Mouse (Mus musculus) midbrain, embryonic 10.5 days (tissue): ENCODE results near the gene C9orf72. TPM values are rescaled to one million over a fixed set of nuclear protein-coding genes. Genes with fewer than 3 reads are reported as not detected.
"Not testable (repeated sequence)": the region's sequence is repeated elsewhere in the genome, so short reads cannot be mapped to it uniquely, and the experiment has no call there.

Experiments used
- DNase-seq: peaks from one replicate; pipeline ENCODE4 v3.0.0-alpha.2; 2017; ENCODE audit warnings: low spot score
- H3K27ac ChIP-seq: fragments of 300-500 bp; sonication (generic); replicated peaks from 2 replicates; pipeline ENCODE4 v1.5.1; 2016; ENCODE audit warnings: mild to moderate bottlenecking
- H3K27me3 ChIP-seq: fragments of 300-500 bp; sonication (generic); 2 replicates; pipeline ENCODE4 v1.6.1; 2016; ENCODE audit warnings: low read depth, mild to moderate bottlenecking; ENCODE audit not compliant: poor library complexity, severe bottlenecking
- H3K36me3 ChIP-seq: fragments of 300-500 bp; sonication (generic); 2 replicates; pipeline ENCODE4 v1.6.1; 2016; ENCODE audit warnings: mild to moderate bottlenecking, moderate library complexity
- H3K4me1 ChIP-seq: fragments of 300-500 bp; sonication (generic); 2 replicates; pipeline ENCODE4 v1.6.1; 2016
- H3K4me3 ChIP-seq: fragments of 300-500 bp; sonication (generic); 2 replicates; pipeline ENCODE4 v1.5.1; 2016; ENCODE audit warnings: mild to moderate bottlenecking, moderate library complexity
- H3K9me3 ChIP-seq: fragments of 300-500 bp; sonication (generic); replicated peaks from 2 replicates; pipeline ENCODE4 v1.6.1; 2016; ENCODE audit warnings: mild to moderate bottlenecking
- WGBS: fragments of 180-500 bp; shearing (Covaris S2); methylation state at CpG from one replicate; pipeline ENCODE4 v1.1.7; 2016; 5-methylcytosine and 5-hydroxymethylcytosine counted together
- polyA plus RNA-seq: library from polyadenylated mRNA; unstranded; fragments of >200 nt; fragmentation: Nextera tagmentation; extraction: Ambion mirVana; gene quantifications from 2 replicates; pipeline ENCODE4 v1.2.1, GENCODE M21; 2016

The C9orf72 gene
- 19.5 and 22.6 TPM in 2 replicates for polyA plus RNA-seq

- Histone ChIP-seq H3K27me3 (peaks cover 8% of the 10 kb centered on the region; the same call in 1 of the 2 replicates), H3K9me3 (no peaks in the 10 kb centered on the region), H3K36me3 (no peaks in the 10 kb centered on the region), H3K4me1 (peaks cover 17% of the 10 kb centered on the region), H3K4me3 (peak within 1 kb of the TSS; percentile 95), H3K27ac (peak within 1 kb of the TSS; percentile 88)
- under 1% methylated on average over 51 of the region's 51 CpGs for WGBS
- DNase-seq: peak; percentile 93
Observed at GRCm38 (mm10) chr4:35225734-35226495, at the start of gene C9orf72. C9orf72 (minus strand) TSS chr4:35226175.

- no peak overlapping the region for H3K27ac ChIP-seq
- H3K36me3 ChIP-seq: no peaks in the 10 kb centered on the region
- 85% methylated on average over 9 of the region's 9 CpGs for WGBS
- H3K4me1 ChIP-seq: peaks cover 4% of the 10 kb centered on the region; the same call in 1 of the 2 replicates
- no peaks in the 10 kb centered on the region for H3K9me3 ChIP-seq
- H3K27me3 ChIP-seq: no peaks in the 10 kb centered on the region
- DNase-seq: no peak
- no peak overlapping the region for H3K4me3 ChIP-seq
Observed at GRCm38 (mm10) chr4:35259006-35259405, 33.0 kb upstream of the C9orf72 start.

- WGBS: 76% methylated on average over 1 of the region's 1 CpGs
- H3K27me3 ChIP-seq: no peaks in the 10 kb centered on the region
- H3K36me3 ChIP-seq: no peaks in the 10 kb centered on the region
Observed at GRCm38 (mm10) chr4:35244023-35244422, 18.0 kb upstream of the C9orf72 start.

GRCm38 (mm10) chr4:35241735-35242134 lies 15.8 kb upstream of the C9orf72 start:
- DNase-seq: no peak
- H3K9me3 ChIP-seq: no peaks in the 10 kb centered on the region
- H3K4me1 ChIP-seq: no peaks in the 10 kb centered on the region
- no peak overlapping the region for H3K4me3 ChIP-seq
- no peaks in the 10 kb centered on the region for H3K27me3 ChIP-seq
- no peaks in the 10 kb centered on the region for H3K36me3 ChIP-seq
- H3K27ac ChIP-seq: no peak overlapping the region
- 93% methylated on average over 2 of the region's 2 CpGs for WGBS

More at GRCm38 (mm10) chr4:35244023-35244422, 18.0 kb upstream of the C9orf72 start:
- no peak overlapping the region for H3K27ac ChIP-seq
- no peaks in the 10 kb centered on the region for H3K4me1 ChIP-seq
- no peak overlapping the region for H3K4me3 ChIP-seq
- H3K9me3 ChIP-seq: no peaks in the 10 kb centered on the region
- no peak for DNase-seq

GRCm38 (mm10) chr4:35238696-35239095 lies 12.7 kb upstream of the C9orf72 start:
- Histone ChIP-seq H3K4me3 (no peak overlapping the region), H3K9me3 (no peaks in the 10 kb centered on the region), H3K27ac (no peak overlapping the region), H3K4me1 (no peaks in the 10 kb centered on the region), H3K27me3 (no peaks in the 10 kb centered on the region), H3K36me3 (no peaks in the 10 kb centered on the region)
- no peak for DNase-seq
- WGBS: 88% methylated on average over 4 of the region's 4 CpGs

GRCm38 (mm10) chr4:35238240-35238639 lies 12.3 kb upstream of the C9orf72 start:
- not testable (repeated sequence) for H3K36me3 ChIP-seq, H3K27me3 ChIP-seq, H3K4me3 ChIP-seq, H3K9me3 ChIP-seq, H3K4me1 ChIP-seq, H3K27ac ChIP-seq, DNase-seq
- 90% methylated on average over 3 of the region's 3 CpGs for WGBS

- 87% methylated on average over 2 of the region's 2 CpGs for WGBS
- no peaks in the 10 kb centered on the region for H3K36me3 ChIP-seq
- DNase-seq: no peak
Observed at GRCm38 (mm10) chr4:35236313-35236712, 10.3 kb upstream of the C9orf72 start.

GRCm38 (mm10) chr4:35228260-35228659 lies 2.3 kb upstream of the C9orf72 start:
- no peaks in the 10 kb centered on the region for H3K36me3 ChIP-seq
- H3K27ac ChIP-seq: no peak overlapping the region
- WGBS: 76% methylated on average over 4 of the region's 4 CpGs
- H3K4me1 ChIP-seq: peaks cover 7% of the 10 kb centered on the region
- no peak for DNase-seq
- peaks cover 8% of the 10 kb centered on the region; the same call in 1 of the 2 replicates for H3K27me3 ChIP-seq
- no peaks in the 10 kb centered on the region for H3K9me3 ChIP-seq
- no peak overlapping the region for H3K4me3 ChIP-seq

More at GRCm38 (mm10) chr4:35236313-35236712, 10.3 kb upstream of the C9orf72 start:
- H3K9me3 ChIP-seq: no peaks in the 10 kb centered on the region
- H3K27me3 ChIP-seq: no peaks in the 10 kb centered on the region
- H3K27ac ChIP-seq: no peak overlapping the region
- no peak overlapping the region for H3K4me3 ChIP-seq
- no peaks in the 10 kb centered on the region for H3K4me1 ChIP-seq

- WGBS: 20% methylated on average over 9 of the region's 9 CpGs
- DNase-seq: no peak
- Histone ChIP-seq H3K27ac (peak overlapping the region; percentile 88), H3K36me3 (no peaks in the 10 kb centered on the region), H3K9me3 (no peaks in the 10 kb centered on the region), H3K4me3 (peak overlapping the region; percentile 95), H3K27me3 (peaks cover 8% of the 10 kb centered on the region; the same call in 1 of the 2 replicates), H3K4me1 (peaks cover 12% of the 10 kb centered on the region)
Observed at GRCm38 (mm10) chr4:35226496-35226992, 569 bp upstream of the C9orf72 start.

- Histone ChIP-seq H3K4me1 (peaks cover 17% of the 10 kb centered on the region), H3K4me3 (peak overlapping the region; percentile 95), H3K27me3 (peaks cover 8% of the 10 kb centered on the region; the same call in 1 of the 2 replicates), H3K36me3 (no peaks in the 10 kb centered on the region), H3K9me3 (no peaks in the 10 kb centered on the region), H3K27ac (peak overlapping the region; percentile 88)
- 2% methylated on average over 40 of the region's 40 CpGs for WGBS
- DNase-seq: no peak
Observed at GRCm38 (mm10) chr4:35225141-35225733, 738 bp downstream of the C9orf72 start.

- peaks cover 28% of the 10 kb centered on the region for H3K4me1 ChIP-seq
- no peaks in the 10 kb centered on the region for H3K9me3 ChIP-seq
- no peak overlapping the region for H3K27ac ChIP-seq
- WGBS: 90% methylated on average over 4 of the region's 4 CpGs
- DNase-seq: no peak
- peak overlapping the region; percentile 95; the same call in 1 of the 2 replicates for H3K4me3 ChIP-seq
- H3K27me3 ChIP-seq: peaks cover 8% of the 10 kb centered on the region; the same call in 1 of the 2 replicates
- H3K36me3 ChIP-seq: no peaks in the 10 kb centered on the region
Observed at GRCm38 (mm10) chr4:35224101-35224500, 1.9 kb downstream of the C9orf72 start.

GRCm38 (mm10) chr4:35223376-35223988 lies 2.5 kb downstream of the C9orf72 start:
- DNase-seq: no peak
- Histone ChIP-seq H3K36me3 (no peaks in the 10 kb centered on the region), H3K4me1 (peaks cover 31% of the 10 kb centered on the region), H3K4me3 (no peak overlapping the region), H3K27me3 (peaks cover 8% of the 10 kb centered on the region; the same call in 1 of the 2 replicates), H3K27ac (no peak overlapping the region), H3K9me3 (no peaks in the 10 kb centered on the region)
- WGBS: 83% methylated on average over 5 of the region's 5 CpGs
